Comparison of ENCODE assay signal across 8 mouse cellular contexts in genomic region chr10:80921923-80922322, GRCm38 (mm10). TPM values are rescaled to one million over a fixed set of nuclear protein-coding genes. Genes with fewer than 3 reads are reported as not detected.
DNase-seq lines count a peak whose midpoint lies in the region; ATAC-seq and TF ChIP-seq lines count a peak whose summit lies in the region.

No protein-coding gene starts in this region.

- TF ChIP-seq EP300 in heart, adult 2 months (IDR thresholded peaks at IDR 0.05; ENCODE audit: insufficient read depth, low read depth, low read length): no peak

- H3K79me2 ChIP-seq in heart, adult 2 months (replicated peaks; ENCODE audit: control insufficient read depth, insufficient read depth, low read length): no peaks in the 10 kb centered on the region

- peak overlapping the region; percentile 72 for H3K4me2 ChIP-seq in heart, embryonic 12.5 days
- peak overlapping the region; percentile 50 for H3K4me2 ChIP-seq in midbrain, embryonic 12.5 days (replicated peaks)

- no peaks in the 10 kb centered on the region for H3K36me3 ChIP-seq in heart, adult 2 months (ENCODE audit: control insufficient read depth, insufficient read depth, low read length)
- H3K36me3 ChIP-seq in heart, embryonic 12.5 days: no peaks in the 10 kb centered on the region
- H3K36me3 ChIP-seq in midbrain, embryonic 12.5 days: no peaks in the 10 kb centered on the region

- peak in 1 of 2 experiments; percentile 68 for DNase-seq in heart, adult 2 months
- DNase-seq in heart, postnatal 25 days (ENCODE audit: low spot score): no peak
- DNase-seq in kidney, postnatal 4 days: peak; percentile 66 to 73
- DNase-seq in right cerebral cortex, postnatal 14 days: no peak
- DNase-seq in cerebellum, adult 9-10 months: no peak

- no peak overlapping the region; the same call in 1 of the 2 replicates for H3K27ac ChIP-seq in heart, adult 2 months
- H3K27ac ChIP-seq in heart, embryonic 12.5 days (ENCODE audit: poor library complexity, severe bottlenecking): no peak overlapping the region
- H3K27ac ChIP-seq in midbrain, embryonic 12.5 days (replicated peaks): no peak overlapping the region

- WGBS in heart, adult 2 months: 6% methylated on average over 16 of the region's 16 CpGs
- 3% methylated on average over 16 of the region's 16 CpGs for WGBS in heart, embryonic 12.5 days
- WGBS in midbrain, embryonic 12.5 days: 3% methylated on average over 16 of the region's 16 CpGs

- H3K4me3 ChIP-seq in heart, adult 2 months: peak overlapping the region; percentile 40
- H3K4me3 ChIP-seq in heart, embryonic 12.5 days: peak overlapping the region; percentile 43
- H3K4me3 ChIP-seq in midbrain, embryonic 12.5 days: peak overlapping the region; percentile 22

- H3K9me3 ChIP-seq in heart, embryonic 12.5 days (replicated peaks): no peaks in the 10 kb centered on the region
- no peaks in the 10 kb centered on the region for H3K9me3 ChIP-seq in midbrain, embryonic 12.5 days

- ATAC-seq in heart, embryonic 12.5 days (ENCODE audit: insufficient number of reproducible peaks, low FRiP score): peak; percentile 30; the same call in 1 of the 2 replicates
- ATAC-seq in midbrain, embryonic 12.5 days (ENCODE audit: low FRiP score, low read depth): 0 out of 2 replicates have a peak, but pooled peaks have one; percentile 39
- ATAC-seq in erythroid progenitor cell, adult 5-6 weeks (replicated peaks; ENCODE audit: low FRiP score, poor library complexity, severe bottlenecking): no peak

- no peaks in the 10 kb centered on the region for H3K27me3 ChIP-seq in heart, adult 2 months (ENCODE audit: control insufficient read depth, insufficient read depth, low read length)
- no peaks in the 10 kb centered on the region for H3K27me3 ChIP-seq in heart, embryonic 12.5 days (replicated peaks)
- H3K27me3 ChIP-seq in midbrain, embryonic 12.5 days: peaks cover 18% of the 10 kb centered on the region

- intact Hi-C loops in heart, adult 2 months (cut with DNase I): no loop called here
- intact Hi-C loops in heart, postnatal 25 days (cut with DNase I): no loop called here

- TF ChIP-seq POLR2A in heart, adult 2 months (IDR thresholded peaks at IDR 0.05; ENCODE audit: insufficient read depth, low read depth, low read length): no peak

- peak overlapping the region; percentile 0; the same call in 1 of the 2 replicates for H3K9ac ChIP-seq in heart, adult 2 months (ENCODE audit: low read depth, low read length)
- peak overlapping the region; percentile 63 for H3K9ac ChIP-seq in heart, embryonic 12.5 days
- 0 out of 2 replicates have a peak overlapping the region, but pooled peaks have one; percentile 24 for H3K9ac ChIP-seq in midbrain, embryonic 12.5 days (replicated peaks)

- no peak for TF ChIP-seq CTCF in heart, adult 2 months (IDR thresholded peaks at IDR 0.05)

- peaks cover 2% of the 10 kb centered on the region for H3K4me1 ChIP-seq in heart, adult 2 months (ENCODE audit: control insufficient read depth, insufficient read depth, low read length)
- peaks cover 24% of the 10 kb centered on the region for H3K4me1 ChIP-seq in heart, embryonic 12.5 days (replicated peaks)
- H3K4me1 ChIP-seq in midbrain, embryonic 12.5 days: peaks cover 21% of the 10 kb centered on the region

RNA-seq across cellular contexts. Expression of gene Lmnb2, which starts 3.9 kb away (rescaled TPM):
- total RNA-seq in heart, adult 2 months (2021): 1 to 10 TPM; 3.6 to 5.4 TPM
- polyA plus RNA-seq in heart, adult 2 months (2012; rRNA removed): 5.4 and 7.4 TPM in 2 replicates
- 1 to 10 TPM; 4.6 to 5.6 TPM for total RNA-seq in heart, postnatal 25 days (2021)
- polyA plus RNA-seq in heart, embryonic 12.5 days (2016; fragmentation: Nextera tagmentation; extraction: Ambion mirVana): 34.3 and 35.3 TPM in 2 replicates
- 61.7 and 62.0 TPM in 2 replicates for polyA plus RNA-seq in midbrain, embryonic 12.5 days (2016; fragmentation: Nextera tagmentation; extraction: Ambion mirVana)
- 0.36 and 1.3 TPM in 2 replicates for total RNA-seq in erythroid progenitor cell, adult 5-6 weeks (2015; ENCODE audit: low replicate concordance)
- 7.3 and 9.0 TPM in 2 replicates for total RNA-seq in erythroid progenitor cell, adult 5-6 weeks (2017; ENCODE audit: low replicate concordance)

RNA-seq across cellular contexts. Expression of gene Gadd45b, which starts 8.0 kb away (rescaled TPM):
- 10 to 100 TPM; 10.9 to 13.9 TPM for total RNA-seq in heart, adult 2 months (2021)
- polyA plus RNA-seq in heart, adult 2 months (2012; rRNA removed): 10.0 and 10.1 TPM in 2 replicates
- total RNA-seq in heart, postnatal 25 days (2021): 10 to 100 TPM in 1 of 2 experiments, 1 to 10 TPM in 1; 8.2 to 14.1 TPM
- polyA plus RNA-seq in heart, embryonic 12.5 days (2016; fragmentation: Nextera tagmentation; extraction: Ambion mirVana): 27.8 and 29.9 TPM in 2 replicates
- polyA plus RNA-seq in midbrain, embryonic 12.5 days (2016; fragmentation: Nextera tagmentation; extraction: Ambion mirVana): 8.7 and 11.8 TPM in 2 replicates
- total RNA-seq in erythroid progenitor cell, adult 5-6 weeks (2015; ENCODE audit: low replicate concordance): 1.3 and 1.8 TPM in 2 replicates
- 3.6 and 9.2 TPM in 2 replicates for total RNA-seq in erythroid progenitor cell, adult 5-6 weeks (2017; ENCODE audit: low replicate concordance)

RNA-seq across cellular contexts. Expression of gene Timm13, which starts 21.2 kb away (rescaled TPM):
- total RNA-seq in heart, adult 2 months (2021): 100 to 1,000 TPM; 126 to 133 TPM
- 151 and 188 TPM in 2 replicates for polyA plus RNA-seq in heart, adult 2 months (2012; rRNA removed)
- total RNA-seq in heart, postnatal 25 days (2021): 100 to 1,000 TPM; 143 to 148 TPM
- polyA plus RNA-seq in heart, embryonic 12.5 days (2016; fragmentation: Nextera tagmentation; extraction: Ambion mirVana): 285 and 293 TPM in 2 replicates
- 305 and 308 TPM in 2 replicates for polyA plus RNA-seq in midbrain, embryonic 12.5 days (2016; fragmentation: Nextera tagmentation; extraction: Ambion mirVana)
- total RNA-seq in erythroid progenitor cell, adult 5-6 weeks (2015; ENCODE audit: low replicate concordance): 17.6 and 32.1 TPM in 2 replicates
- 3.7 and 7.6 TPM in 2 replicates for total RNA-seq in erythroid progenitor cell, adult 5-6 weeks (2017; ENCODE audit: low replicate concordance)

RNA-seq across cellular contexts. Expression of gene Tmprss9, which starts 50.3 kb away (rescaled TPM):
- not detected for total RNA-seq in heart, adult 2 months (2021)
- polyA plus RNA-seq in heart, adult 2 months (2012; rRNA removed): 0.02 TPM in 1 of 2 replicates, not detected in the other
- not detected for total RNA-seq in heart, postnatal 25 days (2021)
- polyA plus RNA-seq in heart, embryonic 12.5 days (2016; fragmentation: Nextera tagmentation; extraction: Ambion mirVana): not detected in 2 replicates
- 0.08 and 0.14 TPM in 2 replicates for polyA plus RNA-seq in midbrain, embryonic 12.5 days (2016; fragmentation: Nextera tagmentation; extraction: Ambion mirVana)
- 0.72 TPM in 1 of 2 replicates, not detected in the other for total RNA-seq in erythroid progenitor cell, adult 5-6 weeks (2015; ENCODE audit: low replicate concordance)
- 0.30 TPM in 1 of 2 replicates, not detected in the other for total RNA-seq in erythroid progenitor cell, adult 5-6 weeks (2017; ENCODE audit: low replicate concordance)

Comparison
In these comparisons a context has a peak if more than half of its experiments do, and no peak if none do; other contexts are left out.
1. DNase-seq: peak in kidney, postnatal 4 days (2 of 2); none in heart, postnatal 25 days (single experiment), right cerebral cortex, postnatal 14 days (single experiment) and cerebellum, adult 9-10 months (single experiment).
2. H3K9ac ChIP-seq: peak in every context shown above with its lines; median percentile 63 in heart, embryonic 12.5 days; 24 in midbrain, embryonic 12.5 days; 0 in heart, adult 2 months.
3. Peak in every context shown above with its lines, with median percentiles within 50 percentile points of each other: H3K4me3 ChIP-seq.